Mouse (Mus musculus): ENCODE measurements around the gene Ldlrad1.

- TF ChIP-seq CTCF (IDR thresholded peaks at IDR 0.05; ENCODE audit: insufficient read depth, low read length) = no peak
- TF ChIP-seq POLR2A (IDR thresholded peaks at IDR 0.05; ENCODE audit: borderline replicate concordance, extremely low read depth, low read depth, low read length) = no peak
Observed at GRCm38 (mm10) chr4:107207016-107207415, 2.0 kb upstream of the Ldlrad1 start.

All from lung, adult 2 months (tissue).